Mouse (Mus musculus) myocyte (in vitro differentiated cells): ENCODE data around the gene Cfap54. TPM values are rescaled to one million over a fixed set of nuclear protein-coding genes. Genes with fewer than 3 reads are reported as not detected.

ENCODE experiments used
- H3K27me3 ChIP-seq: one replicate; pipeline ENCODE4 v1.6.1; 2011; ENCODE audit not compliant: control insufficient read depth, insufficient read depth, insufficient read length
- H3K36me3 ChIP-seq: one replicate; pipeline ENCODE4 v1.6.1; 2011; ENCODE audit not compliant: control insufficient read depth, insufficient read depth
- H3K4me2 ChIP-seq: one replicate; pipeline ENCODE4 v1.6.1; 2011; ENCODE audit warnings: low read depth, control low read depth
- H3K4me3 ChIP-seq: one replicate; pipeline ENCODE4 v1.5.1; 2011; ENCODE audit warnings: mild to moderate bottlenecking, control low read depth, moderate library complexity
- H3K79me2 ChIP-seq: one replicate; pipeline ENCODE4 v1.6.1; 2011; ENCODE audit not compliant: control insufficient read depth, insufficient read depth
- H3ac ChIP-seq: one replicate; pipeline ENCODE4 v1.6.1; 2011; ENCODE audit not compliant: control insufficient read depth, insufficient read length
- CEBPB ChIP-seq: IDR thresholded peaks from 2 replicates; pipeline ENCODE4 v1.6.1; 2011; ENCODE audit warnings: mild to moderate bottlenecking, moderate library complexity; ENCODE audit not compliant: poor library complexity, insufficient read depth, severe bottlenecking
- E2F4 ChIP-seq: IDR thresholded peaks from one replicate; pipeline ENCODE4 v1.6.1; 2011; ENCODE audit warnings: mild to moderate bottlenecking, control low read depth, moderate library complexity; ENCODE audit not compliant: insufficient read depth
- MAX ChIP-seq: IDR thresholded peaks from one replicate; pipeline ENCODE4 v1.6.1; 2011; ENCODE audit warnings: low read depth, mild to moderate bottlenecking, control low read depth
- MYOD1 ChIP-seq, 3 experiments: IDR thresholded peaks; one replicate each; pipeline ENCODE4 v1.6.1; 2011; ENCODE audit warnings: control low read depth in 2 of 3, low read depth in 2 of 3, mild to moderate bottlenecking in 2 of 3, moderate library complexity in 1 of 3; ENCODE audit not compliant: insufficient read length in 2 of 3, control insufficient read depth in 1 of 3
- MYOG ChIP-seq, 3 experiments: IDR thresholded peaks; one replicate each; pipeline ENCODE4 v1.6.1; 2011; ENCODE audit warnings: control low read depth in 2 of 3, low read depth in 2 of 3, mild to moderate bottlenecking in 2 of 3; ENCODE audit not compliant: insufficient read length in 2 of 3, control insufficient read depth in 1 of 3, insufficient read depth in 1 of 3
- POLR2A ChIP-seq: IDR thresholded peaks from one replicate; pipeline ENCODE4 v1.6.1; 2011; ENCODE audit warnings: low read depth, mild to moderate bottlenecking, control low read depth, moderate library complexity; ENCODE audit not compliant: insufficient read length
- POLR2AphosphoS2 ChIP-seq: IDR thresholded peaks from one replicate; pipeline ENCODE4 v1.6.1; 2011; ENCODE audit warnings: low read depth, control low read depth; ENCODE audit not compliant: insufficient read length
- REST ChIP-seq: IDR thresholded peaks from one replicate; pipeline ENCODE4 v1.6.1; 2011; ENCODE audit warnings: mild to moderate bottlenecking, control low read depth, moderate library complexity; ENCODE audit not compliant: insufficient read depth, insufficient read length
- SRF ChIP-seq: IDR thresholded peaks from one replicate; pipeline ENCODE4 v1.6.1; 2011; ENCODE audit warnings: low read depth; ENCODE audit not compliant: control insufficient read depth, insufficient read length
- TCF12 ChIP-seq: IDR thresholded peaks from one replicate; pipeline ENCODE4 v1.6.1; 2011; ENCODE audit warnings: mild to moderate bottlenecking, control low read depth; ENCODE audit not compliant: poor library complexity, insufficient read depth, severe bottlenecking
- TCF3 ChIP-seq: IDR thresholded peaks from one replicate; pipeline ENCODE4 v1.6.1; 2011; ENCODE audit warnings: low read depth, control low read depth; ENCODE audit not compliant: insufficient read length
- USF1 ChIP-seq: IDR thresholded peaks from one replicate; pipeline ENCODE4 v1.6.1; 2011; ENCODE audit warnings: low read depth, mild to moderate bottlenecking, control low read depth, moderate library complexity
- polyA plus RNA-seq: library from polyadenylated mRNA; unstranded; fragments of >200 nt; fragmentation: generic; extraction: Trizol; gene quantifications from one replicate; pipeline ENCODE4 v1.2.1, GENCODE M21; 2012; ENCODE audit warnings: missing spikeins

Cfap54 gene
- polyA plus RNA-seq, 1 experiment, result 0.01 TPM

- no peak overlapping the region for H3K4me3 ChIP-seq
- no peak overlapping the region for H3K4me2 ChIP-seq
- no peaks in the 10 kb centered on the region for H3K36me3 ChIP-seq
- no peak for TF ChIP-seq E2F4
- TF ChIP-seq REST, result no peak
- no peak for TF ChIP-seq MAX
- no peak for TF ChIP-seq POLR2AphosphoS2
- TF ChIP-seq CEBPB, result no peak
- no peak for TF ChIP-seq TCF3
- TF ChIP-seq USF1, result no peak
- no peak for TF ChIP-seq TCF12
- no peak overlapping the region for H3ac ChIP-seq
- H3K27me3 ChIP-seq, result no peaks in the 10 kb centered on the region
- no peaks in the 10 kb centered on the region for H3K79me2 ChIP-seq
Measured at GRCm38 (mm10) chr10:93076376-93076775, 5.0 kb downstream of the Cfap54 start.

- no peaks in the 10 kb centered on the region for H3K79me2 ChIP-seq
- no peak overlapping the region for H3K4me2 ChIP-seq
- TF ChIP-seq POLR2A (no peak), MYOG (IDR thresholded peaks at IDR 0.05; ENCODE audit: control insufficient read depth in 1 of 3, insufficient read depth in 1 of 3, insufficient read length in 2 of 3, low read depth in 2 of 3) (no peak), TCF12 (no peak), POLR2AphosphoS2 (no peak), MYOD1 (IDR thresholded peaks at IDR 0.05; ENCODE audit: control insufficient read depth in 1 of 3, insufficient read length in 2 of 3, low read depth in 2 of 3) (no peak), REST (no peak), USF1 (no peak), MAX (no peak), SRF (no peak), TCF3 (no peak), E2F4 (no peak), CEBPB (no peak)
- H3K36me3 ChIP-seq, result no peaks in the 10 kb centered on the region
- H3K27me3 ChIP-seq, result no peaks in the 10 kb centered on the region
- no peak overlapping the region for H3ac ChIP-seq
- no peak overlapping the region for H3K4me3 ChIP-seq
Measured at GRCm38 (mm10) chr10:93075856-93076255, 5.6 kb downstream of the Cfap54 start.

- no peak overlapping the region for H3K4me2 ChIP-seq
- TF ChIP-seq SRF, result no peak
- TF ChIP-seq USF1, result no peak
- TF ChIP-seq TCF12, result no peak
- TF ChIP-seq POLR2AphosphoS2, result no peak
- no peak for TF ChIP-seq POLR2A
- no peak for TF ChIP-seq E2F4
- TF ChIP-seq MYOD1 (IDR thresholded peaks at IDR 0.05; ENCODE audit: control insufficient read depth in 1 of 3, insufficient read length in 2 of 3, low read depth in 2 of 3), result no peak
- TF ChIP-seq MYOG (IDR thresholded peaks at IDR 0.05; ENCODE audit: control insufficient read depth in 1 of 3, insufficient read depth in 1 of 3, insufficient read length in 2 of 3, low read depth in 2 of 3), result no peak
- TF ChIP-seq TCF3, result no peak
- TF ChIP-seq REST, result no peak
- TF ChIP-seq CEBPB, result no peak
- TF ChIP-seq MAX, result no peak
- H3K4me3 ChIP-seq, result no peak overlapping the region
- H3ac ChIP-seq, result no peak overlapping the region
- no peaks in the 10 kb centered on the region for H3K27me3 ChIP-seq
- H3K36me3 ChIP-seq, result no peaks in the 10 kb centered on the region
- no peaks in the 10 kb centered on the region for H3K79me2 ChIP-seq
Measured at GRCm38 (mm10) chr10:93072769-93073168, 8.6 kb downstream of the Cfap54 start.

DNA sequence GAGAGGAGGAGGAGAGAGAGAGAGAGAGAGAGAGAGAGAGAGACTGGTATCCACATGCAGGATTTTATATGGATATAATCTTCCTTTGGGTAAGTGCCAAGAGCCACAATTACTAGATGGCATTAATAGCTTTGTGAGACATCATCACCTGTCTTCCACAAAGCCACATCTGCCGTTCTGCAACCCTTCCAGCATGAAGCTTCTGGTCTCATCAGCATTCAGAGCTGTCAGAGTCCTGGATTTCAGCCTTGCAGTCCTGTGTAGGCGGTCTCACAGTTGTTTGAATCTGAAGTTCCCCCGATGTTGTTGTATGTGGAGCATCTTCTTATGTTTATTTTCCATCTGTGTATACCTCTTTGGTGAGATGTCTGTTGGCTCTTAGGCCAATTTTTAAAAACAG lies 9.7 kb downstream of the Cfap54 start:
- Histone ChIP-seq H3K4me3 (no peak overlapping the region), H3K27me3 (no peaks in the 10 kb centered on the region), H3K79me2 (no peaks in the 10 kb centered on the region), H3ac (no peak overlapping the region), H3K4me2 (no peak overlapping the region), H3K36me3 (no peaks in the 10 kb centered on the region)
- no peak for TF ChIP-seq E2F4
- no peak for TF ChIP-seq SRF
- peak; percentile 58 to 95 (median 84) for TF ChIP-seq MYOD1 (IDR thresholded peaks at IDR 0.05; ENCODE audit: control insufficient read depth in 1 of 3, insufficient read length in 2 of 3, low read depth in 2 of 3)
- no peak for TF ChIP-seq POLR2AphosphoS2
- TF ChIP-seq TCF12, result peak; percentile 52
- TF ChIP-seq POLR2A, result no peak
- no peak for TF ChIP-seq CEBPB
- TF ChIP-seq MAX, result no peak
- TF ChIP-seq MYOG (IDR thresholded peaks at IDR 0.05; ENCODE audit: control insufficient read depth in 1 of 3, insufficient read depth in 1 of 3, insufficient read length in 2 of 3, low read depth in 2 of 3), result peak in 2 of 3 experiments; percentile 79 to 88
